Mouse (Mus musculus) small intestine, adult 2 months (tissue): Measurements from ENCODE around the gene Fau.

Experiments used
- CTCF ChIP-seq: fragments of 200-500 bp; IDR thresholded peaks from 2 replicates; pipeline ENCODE4 v1.5.1; 2012; ENCODE audit warnings: low read depth, mild to moderate bottlenecking, control low read depth, inconsistent platforms, low read length, moderate library complexity, mixed read lengths; ENCODE audit not compliant: insufficient replicate concordance, insufficient read length; ENCODE audit errors: extremely low read depth
- POLR2A ChIP-seq: fragments of 200-500 bp; IDR thresholded peaks from 2 replicates; pipeline ENCODE4 v1.6.1; 2012; ENCODE audit warnings: low read depth, mild to moderate bottlenecking, control low read depth, inconsistent platforms, low read length, moderate library complexity

DNA sequence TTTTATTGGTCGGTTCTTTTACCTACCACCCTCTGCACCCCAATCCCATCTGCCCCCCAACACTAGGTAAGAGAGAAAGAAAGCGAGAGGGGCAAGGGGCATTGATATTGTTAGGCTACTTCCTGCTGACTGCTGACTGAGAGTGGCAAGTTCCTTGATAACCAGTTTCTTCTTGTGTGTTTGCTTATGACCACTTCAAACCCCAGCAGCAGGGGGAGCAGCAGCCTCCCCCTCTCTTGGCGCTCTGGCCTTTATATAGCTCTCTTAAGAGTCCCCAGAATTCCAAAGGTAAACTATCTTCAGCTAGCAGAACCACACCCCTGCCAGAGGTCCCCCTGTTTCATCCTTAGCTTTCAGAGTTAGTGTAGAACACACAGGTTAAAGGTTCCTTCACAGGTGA lies 37.4 kb upstream of the Fau start:
- TF ChIP-seq CTCF: no peak
- TF ChIP-seq POLR2A: no peak
